Mouse (Mus musculus): ENCODE results near the gene Gfer.

GRCm38 (mm10) chr17:24669545-24670245, 26.3 kb downstream of the Gfer start, which contains the start of gene Zfp598:
- TF ChIP-seq MYOG (IDR thresholded peaks at IDR 0.05; ENCODE audit: control insufficient read depth in 1 of 3, insufficient read depth in 1 of 3, insufficient read length in 2 of 3, low read depth in 2 of 3) (no peak), TCF12 (IDR thresholded peaks at IDR 0.05; ENCODE audit: insufficient read depth, poor library complexity, severe bottlenecking) (no peak), CEBPB (IDR thresholded peaks at IDR 0.05; ENCODE audit: insufficient read depth, poor library complexity, severe bottlenecking) (no peak), POLR2AphosphoS2 (IDR thresholded peaks at IDR 0.05; ENCODE audit: insufficient read length, low read depth) (peak; percentile 75), E2F4 (IDR thresholded peaks at IDR 0.05; ENCODE audit: insufficient read depth) (no peak), SRF (IDR thresholded peaks at IDR 0.05; ENCODE audit: control insufficient read depth, insufficient read length, low read depth) (no peak), POLR2A (IDR thresholded peaks at IDR 0.05; ENCODE audit: insufficient read length, low read depth) (peak; percentile 86), MYOD1 (IDR thresholded peaks at IDR 0.05; ENCODE audit: control insufficient read depth in 1 of 3, insufficient read length in 2 of 3, low read depth in 2 of 3) (peak in 2 of 3 experiments; percentile 32 to 73), MAX (IDR thresholded peaks at IDR 0.05; ENCODE audit: low read depth) (no peak)

Data from myocyte (in vitro differentiated cells).